Mouse (Mus musculus): Measurements from ENCODE around the gene Slc17a7. TPM values are rescaled to one million over a fixed set of nuclear protein-coding genes. Genes with fewer than 3 reads are reported as not detected.

Gene Slc17a7
- polyA plus RNA-seq, 1 experiment = 2.0 TPM

- Histone ChIP-seq H3K27me3 (ENCODE audit: control insufficient read depth, insufficient read depth, low read length) (peaks cover 27% of the 10 kb centered on the region), H3K4me3 (ENCODE audit: control insufficient read depth, insufficient read depth, low read length) (no peak within 1 kb of the TSS)
Measured at GRCm38 (mm10) chr7:45180896-45181477, 17.2 kb downstream of the Slc17a7 start, which contains the start of gene Pth2. Gene Pth2, plus strand, starts transcription at chr7:45180995.

DNA sequence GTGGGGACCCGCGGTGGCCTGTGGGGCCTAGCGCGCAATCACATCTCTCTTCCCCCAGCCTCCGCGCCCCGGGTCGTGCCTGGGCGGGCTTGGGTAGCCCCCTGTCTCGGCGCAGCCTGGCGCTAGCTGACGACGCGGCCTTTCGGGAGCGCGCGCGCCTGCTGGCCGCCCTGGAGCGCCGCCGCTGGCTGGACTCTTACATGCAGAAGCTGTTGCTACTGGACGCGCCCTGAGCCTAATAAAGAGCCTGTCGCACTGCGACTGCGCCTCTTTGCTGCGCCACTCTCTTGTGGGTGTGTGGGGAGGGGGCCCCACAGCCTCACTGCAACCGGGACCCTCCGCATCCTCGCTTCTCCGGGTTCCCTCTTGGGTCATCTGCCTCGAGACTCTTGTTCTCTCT, 17.8 kb downstream of the Slc17a7 start:
- WGBS = 10% methylated on average over 35 of the region's 35 CpGs
- H3K27me3 ChIP-seq (ENCODE audit: control insufficient read depth, insufficient read depth, low read length) = peaks cover 21% of the 10 kb centered on the region

More at GRCm38 (mm10) chr7:45180896-45181477, 17.2 kb downstream of the Slc17a7 start, which contains the start of gene Pth2:
- 38% methylated on average over 20 of the region's 20 CpGs for WGBS
- no peak for TF ChIP-seq POLR2A (IDR thresholded peaks at IDR 0.05; ENCODE audit: control insufficient read depth, extremely low read depth, insufficient read depth, low read length, poor library complexity)
- TF ChIP-seq CTCF (IDR thresholded peaks at IDR 0.05; ENCODE audit: borderline replicate concordance, control insufficient read depth, extremely low read depth, insufficient read depth, low read length, poor library complexity) = no peak
- Histone ChIP-seq H3K27ac (ENCODE audit: control insufficient read depth, insufficient read depth, low read length) (no peak within 1 kb of the TSS), H3K4me1 (replicated peaks; ENCODE audit: control insufficient read depth, insufficient read depth, low read length) (peaks cover 6% of the 10 kb centered on the region; the same call in 1 of the 2 replicates), H3K36me3 (ENCODE audit: control insufficient read depth, insufficient read depth, low read length) (no peaks in the 10 kb centered on the region)
- no peak for DNase-seq

DNA sequence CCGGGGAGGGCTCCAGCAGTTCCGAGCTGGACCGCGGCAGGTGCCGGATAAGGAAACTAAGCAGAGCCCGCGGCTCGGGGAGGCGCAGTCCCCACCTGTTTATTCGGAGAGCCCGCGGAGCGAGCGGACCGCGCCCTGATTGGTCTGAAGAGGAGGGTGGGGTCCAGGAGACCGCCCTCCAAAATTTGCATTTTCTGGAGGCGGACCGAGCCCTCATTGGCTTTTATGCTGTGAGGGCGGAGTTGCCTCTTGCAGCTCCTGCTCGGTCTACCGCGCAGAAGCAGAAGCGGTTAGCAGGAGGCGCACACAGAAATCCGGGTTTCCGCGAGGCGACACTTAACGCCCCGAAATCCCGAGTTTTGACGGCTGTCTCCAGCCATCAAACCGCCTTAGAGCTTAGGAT, 18.5 kb downstream of the Slc17a7 start:
- 1% methylated on average over 34 of the region's 34 CpGs for WGBS
- Histone ChIP-seq H3K4me1 (replicated peaks; ENCODE audit: control insufficient read depth, insufficient read depth, low read length) (peaks cover 6% of the 10 kb centered on the region; the same call in 1 of the 2 replicates), H3K27ac (ENCODE audit: control insufficient read depth, insufficient read depth, low read length) (no peak overlapping the region), H3K27me3 (ENCODE audit: control insufficient read depth, insufficient read depth, low read length) (peaks cover 15% of the 10 kb centered on the region), H3K36me3 (ENCODE audit: control insufficient read depth, insufficient read depth, low read length) (no peaks in the 10 kb centered on the region), H3K4me3 (ENCODE audit: control insufficient read depth, insufficient read depth, low read length) (peak overlapping the region; percentile 20; the same call in 1 of the 2 replicates)
- DNase-seq = peak; percentile 86
- peak; percentile 47; the same call in 1 of the 2 replicates for TF ChIP-seq POLR2A (IDR thresholded peaks at IDR 0.05; ENCODE audit: control insufficient read depth, extremely low read depth, insufficient read depth, low read length, poor library complexity)
- peak; percentile 41; the same call in 1 of the 2 replicates for TF ChIP-seq CTCF (IDR thresholded peaks at IDR 0.05; ENCODE audit: borderline replicate concordance, control insufficient read depth, extremely low read depth, insufficient read depth, low read length, poor library complexity)

More for the DNA sequence above, 17.8 kb downstream of the Slc17a7 start:
- Histone ChIP-seq H3K4me3 (ENCODE audit: control insufficient read depth, insufficient read depth, low read length) (no peak overlapping the region), H3K4me1 (replicated peaks; ENCODE audit: control insufficient read depth, insufficient read depth, low read length) (peaks cover 6% of the 10 kb centered on the region; the same call in 1 of the 2 replicates), H3K36me3 (ENCODE audit: control insufficient read depth, insufficient read depth, low read length) (no peaks in the 10 kb centered on the region), H3K27ac (ENCODE audit: control insufficient read depth, insufficient read depth, low read length) (no peak overlapping the region)
- TF ChIP-seq POLR2A (IDR thresholded peaks at IDR 0.05; ENCODE audit: control insufficient read depth, extremely low read depth, insufficient read depth, low read length, poor library complexity) = no peak
- no peak for TF ChIP-seq CTCF (IDR thresholded peaks at IDR 0.05; ENCODE audit: borderline replicate concordance, control insufficient read depth, extremely low read depth, insufficient read depth, low read length, poor library complexity)
- DNase-seq = no peak

DNA sequence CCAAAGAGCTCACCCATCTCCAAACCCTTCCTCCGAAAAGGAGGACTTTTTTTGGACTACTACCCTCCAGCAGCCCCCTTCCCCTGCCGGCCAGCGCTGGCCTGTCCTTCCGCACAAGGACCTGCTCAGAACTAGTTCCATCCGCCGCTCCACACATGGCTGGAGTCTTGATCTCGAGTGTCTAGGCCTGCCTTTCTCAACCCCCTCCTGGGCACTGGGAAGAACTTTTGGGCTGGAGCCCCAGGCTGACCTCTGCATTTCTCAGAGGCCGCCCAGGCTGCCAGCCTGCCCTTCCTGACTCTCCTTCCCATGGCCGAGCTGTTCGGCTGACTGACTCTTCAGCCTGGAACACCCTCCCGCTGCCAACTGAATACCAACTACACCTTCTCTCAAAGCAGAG, 18.9 kb downstream of the Slc17a7 start:
- no peak overlapping the region for H3K27ac ChIP-seq (ENCODE audit: control insufficient read depth, insufficient read depth, low read length)
- H3K36me3 ChIP-seq (ENCODE audit: control insufficient read depth, insufficient read depth, low read length) = no peaks in the 10 kb centered on the region
- DNase-seq = no peak
- peak overlapping the region; percentile 20; the same call in 1 of the 2 replicates for H3K4me3 ChIP-seq (ENCODE audit: control insufficient read depth, insufficient read depth, low read length)
- WGBS = 18% methylated on average over 11 of the region's 11 CpGs
- H3K4me1 ChIP-seq (replicated peaks; ENCODE audit: control insufficient read depth, insufficient read depth, low read length) = peaks cover 6% of the 10 kb centered on the region; the same call in 1 of the 2 replicates
- TF ChIP-seq POLR2A (IDR thresholded peaks at IDR 0.05; ENCODE audit: control insufficient read depth, extremely low read depth, insufficient read depth, low read length, poor library complexity) = no peak
- TF ChIP-seq CTCF (IDR thresholded peaks at IDR 0.05; ENCODE audit: borderline replicate concordance, control insufficient read depth, extremely low read depth, insufficient read depth, low read length, poor library complexity) = no peak
- peaks cover 14% of the 10 kb centered on the region for H3K27me3 ChIP-seq (ENCODE audit: control insufficient read depth, insufficient read depth, low read length)

DNA sequence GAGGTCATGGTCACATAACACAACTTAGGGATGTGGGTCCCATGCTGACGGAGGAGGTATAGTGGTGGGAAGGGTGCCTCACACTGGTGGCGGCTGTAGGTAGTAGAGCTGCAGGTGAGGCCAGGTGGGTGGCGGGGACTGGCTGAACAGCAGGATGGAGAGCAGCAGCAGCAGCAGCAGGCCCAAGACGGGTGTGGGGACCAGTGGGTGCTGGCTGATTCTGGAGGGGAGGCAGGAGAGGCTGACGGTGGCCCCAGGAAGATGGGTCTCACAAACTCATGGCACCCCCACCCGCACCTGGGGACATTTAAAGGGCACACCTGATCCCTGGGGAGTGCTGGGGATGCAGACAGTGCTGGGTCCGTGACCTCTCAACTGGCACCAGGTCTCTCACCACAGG, 19.9 kb downstream of the Slc17a7 start:
- Histone ChIP-seq H3K27me3 (ENCODE audit: control insufficient read depth, insufficient read depth, low read length) (peaks cover 14% of the 10 kb centered on the region), H3K27ac (ENCODE audit: control insufficient read depth, insufficient read depth, low read length) (no peak overlapping the region), H3K4me3 (ENCODE audit: control insufficient read depth, insufficient read depth, low read length) (no peak overlapping the region), H3K4me1 (replicated peaks; ENCODE audit: control insufficient read depth, insufficient read depth, low read length) (peaks cover 6% of the 10 kb centered on the region; the same call in 1 of the 2 replicates), H3K36me3 (ENCODE audit: control insufficient read depth, insufficient read depth, low read length) (no peaks in the 10 kb centered on the region)
- WGBS = 89% methylated on average over 7 of the region's 7 CpGs
- no peak for TF ChIP-seq CTCF (IDR thresholded peaks at IDR 0.05; ENCODE audit: borderline replicate concordance, control insufficient read depth, extremely low read depth, insufficient read depth, low read length, poor library complexity)
- no peak for TF ChIP-seq POLR2A (IDR thresholded peaks at IDR 0.05; ENCODE audit: control insufficient read depth, extremely low read depth, insufficient read depth, low read length, poor library complexity)
- no peak for DNase-seq

DNA sequence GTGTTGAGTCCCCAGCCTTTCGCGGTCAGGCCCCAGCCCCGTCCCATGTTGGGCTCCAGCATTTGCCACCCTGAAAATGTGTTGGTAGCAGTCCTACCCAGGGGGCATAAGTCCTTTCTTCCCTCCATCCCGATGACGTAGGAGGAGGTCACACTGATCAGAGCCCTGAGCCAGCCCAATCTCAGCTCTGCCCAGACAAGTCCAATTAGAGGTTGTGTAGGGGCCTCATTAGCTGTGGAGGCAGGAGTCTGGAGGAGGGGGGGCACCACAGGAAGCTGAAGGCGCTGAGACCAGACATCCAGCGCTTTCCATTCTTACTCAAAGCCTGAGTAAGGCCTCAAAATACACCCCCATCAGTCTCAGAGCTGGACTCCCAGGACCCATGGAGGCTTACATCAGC, 22.2 kb downstream of the Slc17a7 start:
- TF ChIP-seq CTCF (IDR thresholded peaks at IDR 0.05; ENCODE audit: borderline replicate concordance, control insufficient read depth, extremely low read depth, insufficient read depth, low read length, poor library complexity) (no peak), POLR2A (IDR thresholded peaks at IDR 0.05; ENCODE audit: control insufficient read depth, extremely low read depth, insufficient read depth, low read length, poor library complexity) (no peak)
- Histone ChIP-seq H3K36me3 (ENCODE audit: control insufficient read depth, insufficient read depth, low read length) (no peaks in the 10 kb centered on the region), H3K27me3 (ENCODE audit: control insufficient read depth, insufficient read depth, low read length) (peaks cover 4% of the 10 kb centered on the region), H3K27ac (ENCODE audit: control insufficient read depth, insufficient read depth, low read length) (no peak overlapping the region), H3K4me3 (ENCODE audit: control insufficient read depth, insufficient read depth, low read length) (no peak overlapping the region), H3K4me1 (replicated peaks; ENCODE audit: control insufficient read depth, insufficient read depth, low read length) (peaks cover 6% of the 10 kb centered on the region; the same call in 1 of the 2 replicates)
- DNase-seq = no peak
- WGBS = 87% methylated on average over 7 of the region's 7 CpGs
